Mouse (Mus musculus) midbrain, embryonic 16.5 days (tissue): ENCODE measurements around the gene Ubxn7. TPM values are rescaled to one million over a fixed set of nuclear protein-coding genes. Genes with fewer than 3 reads are reported as not detected.
"Not testable (repeated sequence)": the region's sequence is repeated elsewhere in the genome, so short reads cannot be mapped to it uniquely, and the experiment has no call there.

Experiments
- ATAC-seq: fragments of 200-750 bp; cut with Nextera tagmentation; 2 replicates; pipeline ENCODE4 v1.8.0; 2017; ENCODE audit warnings: moderate TSS enrichment
- H3K27ac ChIP-seq: fragments of 300-500 bp; sonication (generic); 2 replicates; pipeline ENCODE4 v1.5.1; 2014; ENCODE audit warnings: mild to moderate bottlenecking, low read length, mixed read lengths
- H3K27me3 ChIP-seq: fragments of 300-500 bp; sonication (generic); 2 replicates; pipeline ENCODE4 v1.6.1; 2014; ENCODE audit warnings: low read depth, low read length, mixed read lengths; ENCODE audit not compliant: control insufficient read depth, insufficient read depth
- H3K36me3 ChIP-seq: fragments of 300-500 bp; sonication (generic); 2 replicates; pipeline ENCODE4 v1.6.1; 2014; ENCODE audit warnings: mild to moderate bottlenecking, low read length, moderate library complexity, mixed read lengths; ENCODE audit not compliant: control insufficient read depth, insufficient read depth
- H3K4me1 ChIP-seq: fragments of 300-500 bp; sonication (generic); 2 replicates; pipeline ENCODE4 v1.6.1; 2014; ENCODE audit warnings: mild to moderate bottlenecking, low read length, mixed read lengths; ENCODE audit not compliant: control insufficient read depth, insufficient read depth
- H3K4me2 ChIP-seq: fragments of 300-500 bp; sonication (generic); 2 replicates; pipeline ENCODE4 v1.6.1; 2014; ENCODE audit warnings: mild to moderate bottlenecking, low read length, mixed read lengths
- H3K4me3 ChIP-seq: fragments of 300-500 bp; sonication (generic); 2 replicates; pipeline ENCODE4 v1.5.1; 2014; ENCODE audit warnings: low read depth, mild to moderate bottlenecking, low read length, moderate library complexity, mixed read lengths
- H3K9ac ChIP-seq: fragments of 300-500 bp; sonication (generic); 2 replicates; pipeline ENCODE4 v1.6.1; 2014; ENCODE audit warnings: low read depth, low read length, mixed read lengths
- H3K9me3 ChIP-seq: fragments of 300-500 bp; sonication (generic); replicated peaks from 2 replicates; pipeline ENCODE4 v1.6.1; 2014; ENCODE audit warnings: mild to moderate bottlenecking, low read length, mixed read lengths; ENCODE audit not compliant: control insufficient read depth, poor library complexity, severe bottlenecking
- WGBS: fragments of 180-500 bp; shearing (Covaris S2); extraction: QIAGEN DNeasy Blood & Tissue Kit; methylation state at CpG from one replicate; pipeline ENCODE4 v1.1.7; 2014; 5-methylcytosine and 5-hydroxymethylcytosine counted together
- polyA plus RNA-seq: library from polyadenylated mRNA; unstranded; fragments of >200 nt; fragmentation: Nextera tagmentation; extraction: Ambion mirVana; gene quantifications from 2 replicates; pipeline ENCODE4 v1.2.1, GENCODE M21; 2015

The Ubxn7 gene
- polyA plus RNA-seq, result 21.1 and 23.7 TPM in 2 replicates

DNA sequence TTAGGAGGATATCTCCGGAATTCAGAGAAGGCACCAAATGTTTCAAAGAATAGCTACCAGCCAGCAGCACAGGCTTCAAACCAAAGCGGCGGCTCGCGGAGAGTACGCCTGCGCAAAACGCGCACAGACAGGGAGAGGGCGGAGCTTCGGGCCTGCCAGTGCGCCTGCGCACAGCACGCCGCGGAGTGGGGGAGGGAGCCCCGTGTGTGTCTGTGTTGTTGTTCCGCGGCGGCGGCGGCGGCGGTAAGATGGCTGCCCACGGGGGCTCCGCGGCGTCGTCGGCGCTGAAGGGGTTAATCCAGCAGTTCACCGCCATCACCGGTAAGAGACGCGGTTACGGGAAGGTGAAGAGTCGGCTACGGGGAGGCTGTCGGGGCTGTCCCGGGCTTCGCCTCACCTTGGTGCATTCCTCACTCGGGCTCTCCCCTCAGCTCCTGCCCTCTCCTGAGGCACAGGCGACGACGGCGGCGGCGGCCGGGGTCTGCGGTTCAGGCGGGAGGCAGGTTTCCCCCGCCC, at the start of gene Ubxn7:
Gene Ubxn7, plus strand, starts transcription at position 218 of the 516 bp plus-strand sequence.
- Histone ChIP-seq H3K27me3 (no peaks in the 10 kb centered on the region), H3K4me3 (peak within 1 kb of the TSS; percentile 99), H3K4me2 (peak within 1 kb of the TSS; percentile 78), H3K27ac (peak within 1 kb of the TSS; percentile 96), H3K9me3 (no peaks in the 10 kb centered on the region), H3K36me3 (no peaks in the 10 kb centered on the region), H3K9ac (peak within 1 kb of the TSS; percentile 99), H3K4me1 (peaks cover 16% of the 10 kb centered on the region)
- ATAC-seq, result peak; percentile 98
- under 1% methylated on average over 50 of the region's 52 CpGs for WGBS

DNA sequence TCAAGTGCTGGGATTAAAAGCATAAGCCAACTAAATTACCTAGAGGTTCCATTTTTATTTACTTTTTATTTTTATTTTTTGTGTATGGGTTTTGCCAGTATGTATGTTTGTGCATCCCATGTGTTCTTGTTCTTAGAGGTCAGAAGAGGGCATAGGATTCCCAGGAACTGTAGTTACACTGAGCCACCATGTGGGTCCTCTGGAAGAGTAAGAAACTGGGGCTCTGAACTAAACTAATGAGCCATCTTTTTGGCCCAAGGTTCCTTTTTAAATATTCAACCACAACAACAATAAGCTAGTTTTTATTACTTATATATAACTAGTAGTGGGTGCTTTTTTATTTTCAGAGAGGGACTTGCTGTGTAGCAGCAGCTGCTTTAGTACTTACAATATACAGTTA, 49.4 kb upstream of the Ubxn7 start:
- Histone ChIP-seq H3K4me3 (no peak overlapping the region), H3K4me2 (no peak overlapping the region), H3K4me1 (peaks cover 34% of the 10 kb centered on the region), H3K27me3 (no peaks in the 10 kb centered on the region), H3K9me3 (no peaks in the 10 kb centered on the region), H3K27ac (no peak overlapping the region), H3K36me3 (peaks cover 25% of the 10 kb centered on the region), H3K9ac (no peak overlapping the region)
- ATAC-seq, result no peak

DNA sequence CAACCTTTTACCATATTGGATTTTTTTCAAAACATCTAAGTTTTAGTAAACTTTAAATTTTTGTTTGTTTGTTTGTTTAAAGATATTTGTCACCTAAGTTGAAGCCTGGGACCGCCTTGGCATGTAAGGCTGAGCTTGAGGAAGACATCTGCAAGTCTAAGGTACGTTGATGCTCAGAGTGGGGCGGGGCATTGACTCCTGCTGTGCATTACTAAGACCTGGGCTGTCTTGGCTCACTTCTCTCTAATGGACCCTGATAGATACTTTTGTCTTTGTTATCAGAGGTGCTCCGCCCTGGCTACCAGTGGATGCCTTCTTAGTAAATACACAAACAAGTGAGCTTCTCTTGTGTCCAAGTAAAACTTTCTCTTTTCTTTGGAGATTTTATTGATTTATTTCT, 40.2 kb upstream of the Ubxn7 start:
- 98% methylated on average over 4 of the region's 4 CpGs for WGBS
- Histone ChIP-seq H3K27me3 (no peaks in the 10 kb centered on the region), H3K27ac (no peak overlapping the region), H3K9me3 (no peaks in the 10 kb centered on the region), H3K4me2 (no peak overlapping the region), H3K9ac (no peak overlapping the region), H3K4me3 (no peak overlapping the region), H3K36me3 (peaks cover 20% of the 10 kb centered on the region), H3K4me1 (no peaks in the 10 kb centered on the region)
- ATAC-seq, result no peak

DNA sequence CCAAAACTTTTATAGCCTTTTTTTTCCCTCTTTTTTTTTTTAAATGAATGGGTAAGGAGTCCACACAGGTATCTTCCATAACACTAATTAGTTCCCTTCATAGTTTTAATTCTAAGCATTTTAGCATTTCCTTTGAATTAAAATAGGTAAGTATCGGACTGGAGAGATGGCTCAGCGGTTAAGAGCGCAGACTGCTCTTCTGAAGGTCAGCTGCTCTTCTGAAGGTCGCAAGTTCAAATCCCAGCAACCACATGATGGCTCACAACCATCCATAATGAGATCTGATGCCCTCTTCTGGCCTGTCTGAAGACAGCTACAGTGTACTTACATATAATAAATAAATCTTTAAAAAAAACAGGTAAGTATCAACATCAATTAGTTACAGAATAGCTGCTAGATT, 32.4 kb upstream of the Ubxn7 start:
- H3K9me3 ChIP-seq, H3K4me3 ChIP-seq, H3K4me2 ChIP-seq, H3K4me1 ChIP-seq, H3K9ac ChIP-seq, ATAC-seq, H3K27me3 ChIP-seq, H3K27ac ChIP-seq: not testable (repeated sequence)
- 98% methylated on average over 4 of the region's 4 CpGs for WGBS
- H3K36me3 ChIP-seq, result peaks cover 32% of the 10 kb centered on the region

DNA sequence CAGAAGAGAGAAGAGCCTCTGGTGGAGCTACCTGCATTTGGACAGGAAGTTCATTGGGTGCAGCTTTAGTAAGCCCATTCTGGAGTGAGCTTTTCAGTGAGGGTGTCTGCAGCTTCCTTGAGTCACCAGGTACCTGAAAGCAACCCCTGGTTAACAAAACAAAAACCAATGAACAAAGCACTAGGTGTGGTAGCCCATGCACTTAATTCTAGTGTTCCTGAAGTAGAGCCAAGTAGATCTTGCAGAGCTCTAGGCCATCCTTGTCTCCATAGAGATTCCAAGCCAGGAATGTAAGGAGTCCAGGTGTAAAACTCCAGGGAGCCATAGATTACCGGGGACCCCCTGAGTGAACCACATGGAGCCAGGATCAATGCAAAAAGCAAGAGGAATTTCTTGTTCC, 29.0 kb upstream of the Ubxn7 start:
- Histone ChIP-seq H3K9me3 (no peaks in the 10 kb centered on the region), H3K9ac (no peak overlapping the region), H3K4me3 (no peak overlapping the region), H3K27ac (no peak overlapping the region), H3K4me2 (no peak overlapping the region), H3K27me3 (no peaks in the 10 kb centered on the region), H3K36me3 (peaks cover 16% of the 10 kb centered on the region), H3K4me1 (no peaks in the 10 kb centered on the region)
- WGBS, result 27% methylated on average over 1 of the region's 1 CpGs
- ATAC-seq, result no peak

DNA sequence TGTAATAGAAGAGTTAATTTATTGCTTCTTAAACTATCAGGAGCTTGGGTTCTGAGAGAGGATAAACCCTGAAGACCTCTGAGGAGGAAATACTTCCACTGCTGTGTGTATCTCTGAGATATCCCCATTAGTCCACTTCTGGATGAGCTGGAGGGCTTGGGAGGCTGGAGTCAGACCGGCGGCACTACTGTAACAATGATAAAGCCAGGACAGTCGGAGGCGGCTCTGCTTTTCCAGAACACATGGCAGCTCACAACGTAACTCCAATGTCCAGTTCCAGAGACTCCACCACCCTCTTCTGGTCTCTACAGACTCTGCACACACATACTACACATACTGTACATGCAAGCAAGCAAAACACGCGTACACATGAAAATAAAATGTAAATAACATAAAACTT, 28.2 kb upstream of the Ubxn7 start:
- Histone ChIP-seq H3K4me2 (no peak overlapping the region), H3K4me1 (no peaks in the 10 kb centered on the region), H3K36me3 (peaks cover 9% of the 10 kb centered on the region), H3K27ac (no peak overlapping the region), H3K4me3 (no peak overlapping the region), H3K9me3 (no peaks in the 10 kb centered on the region), H3K27me3 (no peaks in the 10 kb centered on the region), H3K9ac (no peak overlapping the region)
- no peak for ATAC-seq
- 95% methylated on average over 7 of the region's 7 CpGs for WGBS

DNA sequence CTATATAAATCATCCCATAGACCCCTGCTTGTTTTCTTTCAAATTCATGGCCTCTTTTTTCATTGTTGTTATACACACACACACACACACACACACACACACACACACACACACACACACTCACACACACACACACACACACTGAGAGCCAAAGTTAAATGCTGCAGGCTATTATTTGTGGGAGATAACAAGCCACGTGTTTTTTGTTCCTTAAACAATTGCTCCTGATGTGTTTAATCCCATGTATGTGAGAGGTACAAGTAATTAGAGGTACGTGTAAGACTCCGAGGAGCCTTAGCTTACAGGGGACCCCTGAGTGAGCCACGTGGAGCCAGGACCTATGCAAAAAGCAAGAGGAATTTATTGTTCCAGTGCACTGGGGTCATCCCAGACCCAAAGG, 20.1 kb upstream of the Ubxn7 start:
- no peak overlapping the region for H3K9ac ChIP-seq
- H3K4me3 ChIP-seq, result no peak overlapping the region
- H3K4me1 ChIP-seq, result no peaks in the 10 kb centered on the region
- H3K27ac ChIP-seq, result no peak overlapping the region
- ATAC-seq, result no peak
- no peaks in the 10 kb centered on the region for H3K9me3 ChIP-seq
- no peaks in the 10 kb centered on the region for H3K36me3 ChIP-seq
- WGBS, result 66% methylated on average over 4 of the region's 4 CpGs
- no peaks in the 10 kb centered on the region for H3K27me3 ChIP-seq
- no peak overlapping the region for H3K4me2 ChIP-seq

DNA sequence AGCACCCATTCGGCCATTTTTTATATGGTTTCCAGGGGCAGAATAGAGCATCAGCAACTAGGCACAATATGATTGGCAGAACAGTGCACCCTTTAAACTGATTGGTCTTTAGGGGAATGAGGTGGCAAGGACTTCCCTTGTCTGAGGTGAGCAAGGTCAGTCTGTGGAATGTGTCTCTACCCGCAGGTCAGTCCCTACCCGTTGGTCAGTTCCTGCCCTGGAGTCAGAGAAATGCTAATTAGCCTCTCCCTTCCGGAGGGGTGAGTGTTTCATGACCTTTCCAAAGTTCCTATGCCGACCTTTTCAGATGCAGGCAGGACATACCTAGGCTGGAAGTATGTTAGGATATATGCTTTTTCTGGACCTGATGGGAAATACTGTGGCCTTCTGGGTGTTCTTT, 19.7 kb upstream of the Ubxn7 start:
- Histone ChIP-seq H3K36me3 (no peaks in the 10 kb centered on the region), H3K4me1 (no peaks in the 10 kb centered on the region), H3K9ac (no peak overlapping the region), H3K27me3 (no peaks in the 10 kb centered on the region), H3K27ac (no peak overlapping the region), H3K4me2 (no peak overlapping the region), H3K4me3 (no peak overlapping the region), H3K9me3 (no peaks in the 10 kb centered on the region)
- WGBS, result 62% methylated on average over 5 of the region's 5 CpGs
- ATAC-seq, result no peak

DNA sequence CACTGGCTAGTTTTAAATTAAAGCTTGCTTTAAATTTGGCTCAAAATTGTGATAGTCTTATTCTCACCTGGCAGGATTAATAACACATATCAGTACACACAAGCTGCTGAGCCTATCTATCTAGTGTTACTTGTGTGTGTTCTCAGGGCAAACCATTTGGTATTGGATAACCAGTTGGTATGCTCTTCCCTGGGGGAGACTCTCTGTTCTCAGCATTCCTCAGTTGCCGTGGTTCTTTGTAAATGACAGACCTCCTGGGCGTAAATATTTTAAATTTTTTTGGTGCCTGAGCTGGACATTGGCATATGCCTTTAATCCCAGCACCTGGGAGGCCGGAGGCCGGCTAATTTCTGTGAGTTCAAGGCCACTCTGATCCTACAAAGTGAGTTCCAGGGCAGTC, 19.2 kb upstream of the Ubxn7 start:
- no peak overlapping the region for H3K27ac ChIP-seq
- H3K36me3 ChIP-seq, result no peaks in the 10 kb centered on the region
- no peak overlapping the region for H3K9ac ChIP-seq
- H3K4me1 ChIP-seq, result no peaks in the 10 kb centered on the region
- H3K4me3 ChIP-seq, result no peak overlapping the region
- H3K9me3 ChIP-seq, result no peaks in the 10 kb centered on the region
- H3K4me2 ChIP-seq, result no peak overlapping the region
- 72% methylated on average over 4 of the region's 4 CpGs for WGBS
- no peaks in the 10 kb centered on the region for H3K27me3 ChIP-seq
- ATAC-seq, result no peak
